Mouse (Mus musculus) hindbrain, embryonic 11.5 days (tissue): ENCODE results near the gene Sctr. TPM values are rescaled to one million over a fixed set of nuclear protein-coding genes. Genes with fewer than 3 reads are reported as not detected.

Experiments
- ATAC-seq: fragments of 200-750 bp; cut with Nextera tagmentation; 2 replicates; pipeline ENCODE4 v1.8.0; 2017; ENCODE audit warnings: mild to moderate bottlenecking, moderate TSS enrichment, moderate library complexity; ENCODE audit not compliant: low FRiP score
- DNase-seq: peaks from one replicate; pipeline ENCODE4 v3.0.0-alpha.2; 2015; ENCODE audit warnings: low spot score
- H3K27ac ChIP-seq: fragments of 300-500 bp; sonication (generic); 2 replicates; pipeline ENCODE4 v1.5.1; 2014; ENCODE audit warnings: mild to moderate bottlenecking, low read depth, low read length
- H3K27me3 ChIP-seq: fragments of 300-500 bp; sonication (generic); 2 replicates; pipeline ENCODE4 v1.6.1; 2014; ENCODE audit warnings: mild to moderate bottlenecking, low read length, moderate library complexity, mixed read lengths; ENCODE audit not compliant: control insufficient read depth, insufficient read depth
- H3K36me3 ChIP-seq: fragments of 300-500 bp; sonication (generic); 2 replicates; pipeline ENCODE4 v1.6.1; 2014; ENCODE audit warnings: mild to moderate bottlenecking, low read length, moderate library complexity, mixed read lengths; ENCODE audit not compliant: control insufficient read depth, insufficient read depth
- H3K4me1 ChIP-seq: fragments of 300-500 bp; sonication (generic); replicated peaks from 2 replicates; pipeline ENCODE4 v1.6.1; 2014; ENCODE audit warnings: low read length, mixed read lengths; ENCODE audit not compliant: control insufficient read depth, insufficient read depth
- H3K4me2 ChIP-seq: fragments of 300-500 bp; sonication (generic); replicated peaks from 2 replicates; pipeline ENCODE4 v1.6.1; 2014; ENCODE audit warnings: mild to moderate bottlenecking, low read depth, low read length
- H3K4me3 ChIP-seq: fragments of 300-500 bp; sonication (generic); 2 replicates; pipeline ENCODE4 v1.5.1; 2014; ENCODE audit warnings: low read depth, low read length
- H3K9ac ChIP-seq: fragments of 300-500 bp; sonication (generic); 2 replicates; pipeline ENCODE4 v1.6.1; 2014; ENCODE audit warnings: low read depth, low read length
- H3K9me3 ChIP-seq: fragments of 300-500 bp; sonication (generic); 2 replicates; pipeline ENCODE4 v1.6.1; 2016; ENCODE audit warnings: low read length; ENCODE audit not compliant: control insufficient read depth
- WGBS: fragments of 180-500 bp; shearing (Covaris S2); extraction: QIAGEN DNeasy Blood & Tissue Kit; methylation state at CpG from one replicate; pipeline ENCODE4 v1.1.7; 2014; 5-methylcytosine and 5-hydroxymethylcytosine counted together
- polyA plus RNA-seq: library from polyadenylated mRNA; unstranded; fragments of >200 nt; fragmentation: Nextera tagmentation; extraction: Ambion mirVana; gene quantifications from 2 replicates; pipeline ENCODE4 v1.2.1, GENCODE M21; 2014

Gene Sctr
- polyA plus RNA-seq, 1 experiment from 2014 or later, result 0.73 TPM

GRCm38 (mm10) chr1:120098327-120098726 lies 91.6 kb downstream of the Sctr start:
- no peaks in the 10 kb centered on the region for H3K27me3 ChIP-seq
- no peak overlapping the region for H3K27ac ChIP-seq
- ATAC-seq (no peak), DNase-seq (peak; percentile 68)
- H3K9me3 ChIP-seq, result no peaks in the 10 kb centered on the region
- H3K4me3 ChIP-seq, result no peak overlapping the region
- no peak overlapping the region for H3K4me2 ChIP-seq
- H3K9ac ChIP-seq, result no peak overlapping the region
- no peaks in the 10 kb centered on the region for H3K36me3 ChIP-seq
- 15% methylated on average over 7 of the region's 7 CpGs for WGBS
- no peaks in the 10 kb centered on the region for H3K4me1 ChIP-seq

- WGBS, result 72% methylated on average over 6 of the region's 6 CpGs
- Histone ChIP-seq H3K4me1 (no peaks in the 10 kb centered on the region), H3K9ac (no peak overlapping the region), H3K27me3 (no peaks in the 10 kb centered on the region), H3K36me3 (no peaks in the 10 kb centered on the region), H3K9me3 (no peaks in the 10 kb centered on the region), H3K4me2 (no peak overlapping the region), H3K4me3 (no peak overlapping the region), H3K27ac (no peak overlapping the region)
- DNase-seq, result no peak
- no peak for ATAC-seq
Measured at GRCm38 (mm10) chr1:120099483-120099882, 92.8 kb downstream of the Sctr start.

GRCm38 (mm10) chr1:120100456-120101226 lies 93.9 kb downstream of the Sctr start:
- Histone ChIP-seq H3K27me3 (no peaks in the 10 kb centered on the region), H3K9ac (no peak overlapping the region), H3K4me2 (no peak overlapping the region), H3K36me3 (no peaks in the 10 kb centered on the region), H3K4me3 (no peak overlapping the region), H3K27ac (no peak overlapping the region), H3K4me1 (no peaks in the 10 kb centered on the region), H3K9me3 (no peaks in the 10 kb centered on the region)
- ATAC-seq (no peak), DNase-seq (no peak)
- 78% methylated on average over 8 of the region's 8 CpGs for WGBS

DNA sequence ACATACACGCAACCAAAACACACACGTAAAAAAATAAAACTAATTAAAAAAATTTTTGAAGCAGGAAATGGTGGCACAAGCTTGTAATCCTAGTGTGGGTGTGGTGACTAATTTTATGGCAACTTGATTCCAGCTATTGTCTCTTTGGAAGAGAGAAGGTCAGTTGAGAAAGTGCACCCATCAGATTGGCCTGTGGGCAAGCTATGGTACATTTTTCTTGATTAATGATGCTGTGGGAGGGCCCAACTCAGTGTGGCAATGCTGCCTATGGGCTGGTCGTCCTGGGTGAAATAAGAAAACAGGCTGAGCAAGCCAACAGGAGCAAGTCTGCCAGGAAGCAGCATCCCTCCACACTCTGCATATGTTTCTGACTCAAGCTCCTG lies 94.5 kb downstream of the Sctr start:
- DNase-seq (no peak), ATAC-seq (no peak)
- no peaks in the 10 kb centered on the region for H3K9me3 ChIP-seq
- no peaks in the 10 kb centered on the region for H3K4me1 ChIP-seq
- H3K4me2 ChIP-seq, result no peak overlapping the region
- H3K27ac ChIP-seq, result no peak overlapping the region
- H3K9ac ChIP-seq, result no peak overlapping the region
- H3K36me3 ChIP-seq, result no peaks in the 10 kb centered on the region
- no peaks in the 10 kb centered on the region for H3K27me3 ChIP-seq
- WGBS, result 84% methylated on average over 3 of the region's 3 CpGs
- no peak overlapping the region for H3K4me3 ChIP-seq

- H3K4me1 ChIP-seq, result no peaks in the 10 kb centered on the region
- no peaks in the 10 kb centered on the region for H3K9me3 ChIP-seq
- H3K4me2 ChIP-seq, result no peak overlapping the region
- ATAC-seq (no peak), DNase-seq (no peak)
- H3K36me3 ChIP-seq, result no peaks in the 10 kb centered on the region
- H3K9ac ChIP-seq, result no peak overlapping the region
- no peak overlapping the region for H3K27ac ChIP-seq
- no peaks in the 10 kb centered on the region for H3K27me3 ChIP-seq
- no peak overlapping the region for H3K4me3 ChIP-seq
- 86% methylated on average over 5 of the region's 5 CpGs for WGBS
Measured at GRCm38 (mm10) chr1:120105556-120105959, 98.9 kb downstream of the Sctr start.

GRCm38 (mm10) chr1:120109741-120110432 lies 103.2 kb downstream of the Sctr start:
- no peaks in the 10 kb centered on the region for H3K27me3 ChIP-seq
- 86% methylated on average over 19 of the region's 19 CpGs for WGBS
- peaks cover 15% of the 10 kb centered on the region for H3K36me3 ChIP-seq
- 0 out of 2 replicates have a peak, but pooled peaks cover 4% of the 10 kb centered on the region for H3K9me3 ChIP-seq
- no peak overlapping the region for H3K9ac ChIP-seq
- ATAC-seq (no peak), DNase-seq (no peak)
- no peak overlapping the region for H3K4me2 ChIP-seq
- H3K27ac ChIP-seq, result no peak overlapping the region
- H3K4me1 ChIP-seq, result no peaks in the 10 kb centered on the region
- H3K4me3 ChIP-seq, result no peak overlapping the region

DNA sequence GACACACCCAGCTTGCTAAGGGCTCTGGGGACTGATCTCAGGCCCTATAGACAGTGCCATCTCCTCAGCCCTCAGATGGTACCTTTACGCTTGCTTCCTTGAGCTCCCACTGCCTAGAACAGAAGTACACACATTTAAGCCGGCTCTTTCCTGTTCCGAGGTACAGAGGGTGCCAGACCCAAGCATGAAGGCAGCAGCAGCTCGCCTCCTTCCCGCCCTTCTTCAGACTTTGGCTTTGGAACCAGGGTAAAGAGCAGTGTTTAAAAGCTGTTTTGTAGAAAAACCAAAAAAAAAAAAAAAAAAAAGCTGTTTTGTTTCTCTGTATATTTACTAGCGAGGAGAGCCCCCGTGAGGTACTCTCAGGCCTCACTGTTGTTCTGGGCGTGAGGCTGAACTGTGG lies 105.1 kb downstream of the Sctr start:
- no peaks in the 10 kb centered on the region for H3K27me3 ChIP-seq
- DNase-seq (no peak), ATAC-seq (no peak)
- H3K4me2 ChIP-seq, result no peak overlapping the region
- no peaks in the 10 kb centered on the region for H3K4me1 ChIP-seq
- 0 out of 2 replicates have a peak, but pooled peaks cover 4% of the 10 kb centered on the region for H3K9me3 ChIP-seq
- no peak overlapping the region for H3K4me3 ChIP-seq
- 92% methylated on average over 8 of the region's 8 CpGs for WGBS
- no peak overlapping the region for H3K9ac ChIP-seq
- H3K36me3 ChIP-seq, result peaks cover 24% of the 10 kb centered on the region
- no peak overlapping the region for H3K27ac ChIP-seq

GRCm38 (mm10) chr1:120112251-120113187 lies 105.8 kb downstream of the Sctr start:
- DNase-seq (no peak), ATAC-seq (no peak)
- Histone ChIP-seq H3K36me3 (peaks cover 24% of the 10 kb centered on the region), H3K27me3 (no peaks in the 10 kb centered on the region), H3K27ac (no peak overlapping the region), H3K4me2 (no peak overlapping the region), H3K4me1 (no peaks in the 10 kb centered on the region), H3K9me3 (0 out of 2 replicates have a peak, but pooled peaks cover 4% of the 10 kb centered on the region), H3K4me3 (no peak overlapping the region), H3K9ac (no peak overlapping the region)
- 89% methylated on average over 12 of the region's 12 CpGs for WGBS
